Mouse (Mus musculus): ENCODE data around the gene Rspo1.

Rspo1 gene

GRCm38 (mm10) chr4:124972316-124972715 is 13.9 kb upstream of the Rspo1 start:
- peak; percentile 64 for DNase-seq (ENCODE audit: low read depth, low spot score)

- peak; percentile 63 for DNase-seq (ENCODE audit: low read depth, low spot score)
Observed at GRCm38 (mm10) chr4:124973296-124973695, 12.9 kb upstream of the Rspo1 start.

- no peak for DNase-seq (ENCODE audit: low read depth, low spot score)
Observed at GRCm38 (mm10) chr4:124978201-124978600, 8.0 kb upstream of the Rspo1 start.

GRCm38 (mm10) chr4:124983893-124984526 is 2.2 kb upstream of the Rspo1 start:
- DNase-seq (ENCODE audit: low read depth, low spot score): no peak

- DNase-seq (ENCODE audit: low read depth, low spot score): no peak
Observed at GRCm38 (mm10) chr4:124984871-124985670, 1.2 kb upstream of the Rspo1 start.

GRCm38 (mm10) chr4:124986739-124987710 is 795 bp downstream of the Rspo1 start:
- no peak for DNase-seq (ENCODE audit: low read depth, low spot score)

- no peak for DNase-seq (ENCODE audit: low read depth, low spot score)
Observed at GRCm38 (mm10) chr4:124987711-124988097, 1.5 kb downstream of the Rspo1 start.

- no peak for DNase-seq (ENCODE audit: low read depth, low spot score)
Observed at GRCm38 (mm10) chr4:124988382-124988781, 2.2 kb downstream of the Rspo1 start.

- DNase-seq (ENCODE audit: low read depth, low spot score): peak; percentile 70
Observed at GRCm38 (mm10) chr4:124989787-124990253, 3.6 kb downstream of the Rspo1 start.

GRCm38 (mm10) chr4:124990325-124990724 is 4.1 kb downstream of the Rspo1 start:
- no peak for DNase-seq (ENCODE audit: low read depth, low spot score)

GRCm38 (mm10) chr4:124997479-124998147 is 11.4 kb downstream of the Rspo1 start:
- DNase-seq (ENCODE audit: low read depth, low spot score): no peak

GRCm38 (mm10) chr4:124999548-124999947 is 13.3 kb downstream of the Rspo1 start:
- DNase-seq (ENCODE audit: low read depth, low spot score): no peak

GRCm38 (mm10) chr4:125002978-125003377 is 16.7 kb downstream of the Rspo1 start:
- DNase-seq (ENCODE audit: low read depth, low spot score): no peak

- no peak for DNase-seq (ENCODE audit: low read depth, low spot score)
Observed at GRCm38 (mm10) chr4:125004886-125005285, 18.7 kb downstream of the Rspo1 start.

GRCm38 (mm10) chr4:125007460-125007859 is 21.2 kb downstream of the Rspo1 start:
- no peak for DNase-seq (ENCODE audit: low read depth, low spot score)

GRCm38 (mm10) chr4:125008220-125008619 is 22.0 kb downstream of the Rspo1 start:
- DNase-seq (ENCODE audit: low read depth, low spot score): no peak

GRCm38 (mm10) chr4:125008712-125009111 is 22.5 kb downstream of the Rspo1 start:
- no peak for DNase-seq (ENCODE audit: low read depth, low spot score)

GRCm38 (mm10) chr4:125015806-125016635 is 29.8 kb downstream of the Rspo1 start, which contains the start of gene Gnl2:
Gene Gnl2, plus strand, starts transcription at chr4:125016585.
- DNase-seq (ENCODE audit: low read depth, low spot score): no peak

GRCm38 (mm10) chr4:125017431-125017830 is 31.2 kb downstream of the Rspo1 start:
- no peak for DNase-seq (ENCODE audit: low read depth, low spot score)
